Mouse (Mus musculus) testis, postnatal 10 days (tissue): ENCODE results near the gene AI464131.

ENCODE experiments used
- DNase-seq: peaks from one replicate; pipeline ENCODE4 v3.0.0; 2021; ENCODE audit warnings: low spot score

Gene AI464131

DNA sequence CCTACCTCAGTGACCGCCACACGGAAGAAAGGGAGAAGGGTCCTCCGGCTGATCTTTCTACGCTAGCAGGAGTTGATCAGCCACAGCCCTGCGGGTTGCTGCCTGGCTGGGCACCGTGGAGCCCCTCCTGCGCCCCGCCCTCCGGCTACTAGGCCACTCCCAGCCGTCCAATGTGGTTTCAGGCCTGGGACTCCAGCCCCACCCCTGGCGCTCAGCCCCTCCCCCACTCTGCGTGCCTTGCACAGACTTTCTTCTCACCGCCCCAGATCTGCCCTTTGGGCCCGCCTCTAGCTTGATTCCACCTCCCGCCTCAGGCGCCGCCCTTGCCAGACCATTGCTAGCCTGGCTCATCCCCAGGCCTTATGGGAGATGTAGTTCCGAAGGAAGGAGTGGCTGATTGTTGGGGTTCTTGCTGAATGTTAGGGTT is at the start of gene AI464131:
TSS of gene AI464131 (minus strand) at position 91 of the 427 bp plus-strand sequence.
- DNase-seq, result peak; percentile 98

DNA sequence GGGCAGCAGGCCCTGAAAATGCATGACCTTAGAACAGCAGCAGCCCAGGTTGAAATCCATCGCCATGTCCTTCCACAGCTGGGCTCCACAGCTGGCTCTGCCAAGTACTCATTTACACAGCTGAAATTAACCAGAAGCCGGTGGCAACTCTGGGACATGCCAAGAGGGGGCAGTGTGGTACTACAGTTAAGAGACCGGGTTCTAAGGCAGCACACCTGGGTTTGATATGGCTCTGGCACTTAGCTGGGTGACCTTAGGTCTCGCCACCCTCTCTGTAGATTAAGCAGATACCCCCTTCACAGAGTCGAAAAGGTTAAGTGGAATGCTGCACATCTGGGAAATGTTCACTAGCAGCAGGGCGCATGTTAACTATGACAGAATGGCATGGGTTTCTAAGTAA is 49.7 kb upstream of the AI464131 start:
- peak; percentile 77 for DNase-seq

DNA sequence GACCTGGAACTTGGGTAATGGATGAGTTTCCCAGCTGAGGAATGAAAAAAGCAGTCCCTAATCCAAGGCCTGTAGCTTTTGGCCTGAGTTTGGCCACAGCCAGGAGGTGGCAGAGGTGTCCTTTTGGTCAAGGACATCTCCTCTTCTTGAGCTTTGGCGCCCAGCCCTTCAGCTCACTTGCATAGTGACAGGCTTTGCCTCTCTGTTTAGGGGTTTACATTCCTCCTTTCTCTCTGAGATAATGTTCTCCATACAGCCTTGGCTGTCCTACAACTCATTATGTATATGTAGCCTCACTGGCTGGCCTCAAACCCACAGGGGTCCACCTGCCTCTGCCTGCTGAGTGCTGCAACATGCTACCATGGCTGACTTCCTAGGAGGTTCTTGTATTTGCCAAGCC is 44.2 kb upstream of the AI464131 start:
- no peak for DNase-seq

DNA sequence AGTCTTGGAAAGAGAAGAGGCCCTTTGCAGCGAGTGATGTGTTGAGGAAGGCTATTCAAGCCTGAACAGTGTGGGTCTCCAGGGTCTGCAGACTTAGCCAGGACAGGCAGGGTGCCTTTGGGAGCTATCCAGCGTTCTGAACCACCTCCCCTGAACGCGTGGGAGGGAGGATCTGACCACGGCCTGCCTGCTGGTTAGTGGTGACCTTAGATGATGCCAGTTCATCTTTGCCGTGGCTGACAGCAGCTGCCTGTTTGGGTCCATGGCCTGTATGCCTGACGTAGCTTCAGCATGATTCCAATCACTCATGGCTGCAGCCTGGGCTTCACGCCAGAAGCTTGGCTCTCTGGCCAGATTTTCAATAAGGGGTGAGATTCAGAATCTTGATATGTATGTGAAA is 43.1 kb upstream of the AI464131 start:
- peak; percentile 67 for DNase-seq

GRCm38 (mm10) chr4:41542136-41542535 is 39.3 kb upstream of the AI464131 start:
- DNase-seq, result no peak

GRCm38 (mm10) chr4:41534866-41535265 is 32.0 kb upstream of the AI464131 start:
- no peak for DNase-seq

DNA sequence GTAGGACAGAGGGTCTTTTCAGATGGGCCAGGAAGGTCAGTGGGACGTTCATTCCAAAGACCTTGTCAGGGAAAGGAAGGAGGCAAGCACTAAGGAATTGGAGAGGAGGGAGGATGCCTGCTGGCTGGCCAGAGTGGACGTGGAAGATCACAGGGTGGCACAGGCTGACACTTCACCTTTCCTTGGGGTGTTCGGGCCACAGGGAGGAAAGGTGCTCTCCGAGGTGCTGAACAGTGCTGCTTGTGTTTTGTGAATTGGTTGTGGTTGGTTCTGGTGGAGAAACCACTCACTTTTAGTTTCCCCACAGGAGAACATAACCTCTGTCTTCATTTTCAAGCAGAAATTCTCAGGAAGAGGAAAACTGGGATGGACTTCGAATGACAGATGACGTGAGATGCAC is 29.5 kb upstream of the AI464131 start:
- peak; percentile 74 for DNase-seq

DNA sequence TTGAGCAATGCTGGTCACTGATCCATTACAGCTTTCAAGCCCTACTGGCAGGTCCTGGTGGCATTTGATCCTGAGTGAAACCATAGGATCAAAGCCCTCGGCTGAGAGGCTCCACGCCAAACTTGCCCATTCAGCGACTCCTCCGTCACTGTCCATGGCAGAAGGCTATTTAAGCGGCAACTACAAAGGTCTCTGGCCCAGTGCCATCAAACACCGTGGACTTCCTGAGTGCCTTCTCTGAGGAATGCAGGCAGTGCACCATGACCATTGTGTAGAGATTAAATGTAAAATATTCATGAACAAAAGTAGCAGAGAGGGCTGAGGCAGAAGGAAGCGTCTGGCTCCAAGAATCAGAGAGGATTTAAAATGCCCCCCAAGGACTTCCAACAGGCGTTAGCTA is 25.1 kb upstream of the AI464131 start:
- no peak for DNase-seq

- DNase-seq, result no peak
Observed at GRCm38 (mm10) chr4:41527076-41527475, 24.2 kb upstream of the AI464131 start.

DNA sequence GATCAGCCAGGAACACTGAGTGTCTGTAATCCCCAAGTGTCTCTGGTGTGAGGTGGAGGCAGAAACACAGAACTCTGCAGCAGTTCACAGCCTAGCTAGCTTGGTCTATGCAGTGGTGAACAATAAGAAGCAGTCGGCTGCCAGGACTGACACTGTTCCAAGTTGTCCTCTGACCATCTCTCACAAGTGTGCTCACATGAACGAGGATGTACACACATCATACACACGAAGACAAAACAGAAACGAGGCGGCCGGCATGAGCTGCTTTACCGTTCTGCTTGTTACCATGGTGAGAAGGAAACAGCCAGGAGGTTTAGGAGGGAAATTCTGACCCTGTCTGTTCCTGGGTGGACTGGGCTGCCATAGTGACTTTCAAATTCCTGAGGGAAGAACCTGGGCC is 23.7 kb upstream of the AI464131 start:
- DNase-seq, result no peak

- no peak for DNase-seq
Observed at GRCm38 (mm10) chr4:41524829-41525228, 22.0 kb upstream of the AI464131 start.

DNA sequence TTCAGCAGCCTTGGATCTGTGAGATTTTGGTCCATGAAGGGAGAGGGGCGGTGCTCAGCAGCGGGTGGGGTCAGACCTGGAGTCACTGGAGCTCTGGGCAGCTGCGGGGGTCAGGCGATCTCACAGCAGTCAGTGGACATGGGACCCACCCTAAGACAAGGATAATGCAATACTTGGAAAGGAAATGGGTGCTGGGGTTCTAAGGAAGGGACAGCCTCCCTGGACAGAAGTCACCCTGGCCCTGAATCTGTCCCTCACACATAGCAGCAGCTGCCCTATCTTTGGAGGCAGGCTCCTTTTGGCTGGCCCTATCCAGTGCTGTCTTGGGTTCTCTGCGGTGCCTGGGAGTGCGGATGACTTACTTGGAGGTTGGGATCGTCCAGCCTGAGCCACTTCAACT is 21.0 kb upstream of the AI464131 start:
- DNase-seq, result no peak

DNA sequence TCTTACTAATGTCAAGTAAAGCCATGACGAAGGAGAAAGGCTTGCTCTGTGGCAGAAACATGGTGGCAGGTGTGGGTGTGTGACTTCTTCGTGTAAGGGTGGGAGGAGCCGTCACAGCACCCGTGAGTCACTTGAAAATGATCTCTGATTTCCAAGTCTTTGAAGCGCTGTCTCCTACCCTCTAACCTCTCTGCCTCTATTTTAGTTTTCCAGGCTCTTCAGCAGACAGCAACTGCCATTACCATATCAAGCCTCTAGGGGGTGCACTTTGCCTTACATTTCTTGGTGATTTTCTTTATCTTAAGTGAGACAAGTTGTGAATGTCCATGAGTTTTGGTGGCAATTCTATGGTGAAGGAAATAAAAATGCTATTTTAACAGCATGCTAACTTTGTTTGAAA is 19.9 kb upstream of the AI464131 start:
- no peak for DNase-seq

GRCm38 (mm10) chr4:41522136-41522535 is 19.3 kb upstream of the AI464131 start:
- DNase-seq, result no peak

- DNase-seq, result no peak
Observed at GRCm38 (mm10) chr4:41520641-41521040, 17.8 kb upstream of the AI464131 start.

- DNase-seq, result no peak
Observed at GRCm38 (mm10) chr4:41519195-41519594, 16.3 kb upstream of the AI464131 start.

GRCm38 (mm10) chr4:41518349-41518748 is 15.5 kb upstream of the AI464131 start:
- DNase-seq, result no peak

GRCm38 (mm10) chr4:41517233-41517632 is 14.4 kb upstream of the AI464131 start, which contains the start of gene 1110017D15Rik:
TSS of gene 1110017D15Rik (minus strand) at chr4:41517333.
- no peak for DNase-seq

GRCm38 (mm10) chr4:41513714-41514113 is 10.8 kb upstream of the AI464131 start:
- no peak for DNase-seq

DNA sequence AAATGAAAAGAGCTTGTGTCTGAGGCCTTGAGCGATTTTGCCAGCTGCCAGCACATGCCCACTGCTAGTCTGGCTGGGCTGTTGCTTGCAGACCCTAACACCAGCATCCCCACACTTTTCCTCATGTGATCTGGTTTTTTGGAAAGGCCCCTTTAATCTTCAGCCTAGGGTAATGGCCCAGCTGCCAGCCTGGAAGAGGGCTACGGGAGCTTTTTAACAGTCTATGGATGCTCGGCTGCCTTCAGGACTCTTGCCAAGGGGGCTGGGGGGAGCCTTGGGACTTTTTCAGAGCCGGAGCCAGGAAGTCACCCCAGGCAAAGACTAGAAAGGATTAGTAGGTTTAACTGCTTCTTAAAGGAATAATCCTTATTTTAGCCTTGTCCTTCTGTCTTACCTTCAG is 10.4 kb upstream of the AI464131 start:
- no peak for DNase-seq

DNA sequence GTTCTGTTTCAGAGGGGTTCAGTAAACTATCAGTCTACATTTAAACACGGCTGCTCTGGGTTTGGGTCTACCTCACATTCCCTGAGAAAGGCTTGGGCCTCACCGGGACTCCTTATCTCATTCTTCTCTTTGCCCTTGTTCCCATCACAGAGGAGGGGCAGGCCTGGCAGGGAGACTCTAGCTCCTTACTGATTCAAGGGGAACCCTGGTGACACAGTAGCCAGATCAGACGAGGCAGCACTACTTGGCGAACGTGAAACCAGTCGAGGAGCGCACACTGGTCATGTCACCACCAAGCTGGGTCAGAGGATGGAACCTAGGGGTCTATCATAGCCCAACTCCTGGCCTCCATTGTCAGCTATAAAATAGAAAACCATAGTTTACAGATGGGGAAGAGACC is 5.1 kb upstream of the AI464131 start:
- no peak for DNase-seq

DNA sequence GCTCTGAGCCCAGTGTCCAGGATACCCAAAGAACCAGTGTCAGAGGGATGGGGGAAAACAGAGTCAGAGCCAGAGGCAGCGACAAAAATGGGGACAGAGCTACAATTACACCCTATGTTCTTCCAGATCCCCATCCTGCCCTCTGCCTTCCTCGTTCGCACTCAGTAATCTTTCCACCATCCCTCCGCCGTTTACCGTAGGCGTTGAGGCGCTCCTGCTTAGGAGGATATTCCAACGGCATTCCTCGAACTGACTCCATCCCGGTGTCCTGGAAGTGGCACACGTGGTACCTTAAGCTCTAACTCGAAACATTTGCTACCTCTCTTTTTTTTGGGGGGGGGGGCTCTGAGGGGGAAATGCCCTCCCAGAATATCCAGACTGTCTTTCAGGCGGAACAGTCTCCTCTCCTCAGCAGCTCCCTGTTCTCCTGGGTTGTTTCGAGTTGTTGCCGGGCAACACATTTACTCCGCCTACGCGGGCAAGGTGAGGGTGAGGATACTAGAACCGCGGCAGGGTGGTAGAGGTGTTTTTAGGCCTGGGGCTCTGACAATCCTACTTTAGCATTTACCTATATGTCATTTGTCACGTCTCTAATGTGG is 4.5 kb upstream of the AI464131 start:
- no peak for DNase-seq

DNA sequence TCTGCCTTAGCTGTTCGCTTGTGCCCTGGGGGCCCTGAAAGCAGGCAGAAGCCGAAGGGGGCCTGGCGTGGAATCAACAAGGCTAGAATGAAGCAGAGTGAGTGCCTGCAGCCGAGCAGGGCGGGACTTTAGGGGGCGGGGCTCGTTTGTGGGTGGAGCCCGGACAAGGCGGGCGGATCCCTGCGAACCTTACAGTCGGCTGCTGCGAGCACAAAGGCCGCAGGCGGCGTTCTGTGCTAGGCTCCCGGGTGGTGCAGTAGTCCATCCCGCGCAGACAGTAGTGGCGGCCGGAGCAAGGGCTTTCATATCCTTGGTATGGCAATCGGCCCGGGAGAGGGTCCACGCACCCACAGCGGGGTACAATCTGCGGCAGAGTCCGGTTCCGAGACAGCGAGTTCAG is 4.0 kb upstream of the AI464131 start:
- DNase-seq, result peak; percentile 91

DNA sequence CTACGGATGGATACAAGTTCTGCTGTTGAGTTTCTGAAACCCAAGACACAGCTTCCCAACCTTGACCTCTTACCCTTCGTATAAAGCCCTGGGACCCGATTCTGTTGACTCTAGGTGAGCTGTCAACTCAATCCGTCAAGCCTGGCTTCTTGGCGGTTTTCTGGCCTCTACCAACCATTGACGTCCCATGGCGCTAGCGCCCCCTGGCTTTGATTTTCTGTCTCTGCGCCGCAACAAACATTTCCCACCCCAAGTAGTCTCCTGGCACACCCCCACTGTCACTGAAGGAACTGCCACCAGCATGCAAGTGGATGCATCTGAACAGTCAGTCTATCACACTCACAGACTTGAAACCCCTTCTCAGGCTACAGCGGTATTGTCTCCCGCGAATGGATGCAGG is 3.3 kb upstream of the AI464131 start:
- peak; percentile 75 for DNase-seq
